8 mouse cellular contexts compared by ENCODE assay signal in genomic region chr8:46616879-46617689, GRCm38 (mm10). TPM values are rescaled to one million over a fixed set of nuclear protein-coding genes. Genes with fewer than 3 reads are reported as not detected.
DNase-seq lines count a peak whose midpoint lies in the region; ATAC-seq lines count a peak whose summit lies in the region.

Gene Primpol, minus strand, starts transcription at chr8:46617212.
Gene Casp3, plus strand, starts transcription at chr8:46617291.

- H3K9me3 ChIP-seq in hindbrain, embryonic 12.5 days (replicated peaks): no peaks in the 10 kb centered on the region

- H3K9ac ChIP-seq in hindbrain, embryonic 12.5 days: peak within 1 kb of the TSS; percentile 91

- no peaks in the 10 kb centered on the region for H3K27me3 ChIP-seq in hindbrain, embryonic 12.5 days

- peak; percentile 98 for ATAC-seq in hindbrain, embryonic 12.5 days (ENCODE audit: low FRiP score)

- peaks cover 16% of the 10 kb centered on the region for H3K4me1 ChIP-seq in hindbrain, embryonic 12.5 days

- no peaks in the 10 kb centered on the region for H3K36me3 ChIP-seq in hindbrain, embryonic 12.5 days

- peak; percentile 98 for DNase-seq in NIH3T3 (ENCODE audit: low read depth)
- DNase-seq in cerebellum, postnatal 10 days: peak; percentile 99
- peak; percentile 91 to 94 for DNase-seq in frontal cortex, postnatal 10 days (ENCODE audit: low spot score in 2 of 2)
- peak; percentile 81 to 89 for DNase-seq in layer of hippocampus, postnatal 25 days (ENCODE audit: extremely low spot score in 1 of 2, low spot score in 1 of 2)
- peak; percentile 94 for DNase-seq in lung, postnatal 25 days (ENCODE audit: low spot score)
- DNase-seq in retina, embryonic 14.5 days (ENCODE audit: low spot score): peak; percentile 98
- DNase-seq in thymus, postnatal 4 days: peak; percentile 99

- peak within 1 kb of the TSS; percentile 75 for H3K4me3 ChIP-seq in hindbrain, embryonic 12.5 days

- peak within 1 kb of the TSS; percentile 92 for H3K27ac ChIP-seq in hindbrain, embryonic 12.5 days

- peak within 1 kb of the TSS; percentile 80 for H3K4me2 ChIP-seq in hindbrain, embryonic 12.5 days (replicated peaks)

- 0% methylated on average over 51 of the region's 54 CpGs for WGBS in hindbrain, embryonic 12.5 days

RNA-seq across cellular contexts. Expression of gene Primpol, which starts in this region (rescaled TPM):
- 8.4 and 14.4 TPM in 2 replicates for polyA plus RNA-seq in hindbrain, embryonic 12.5 days (2016; fragmentation: Nextera tagmentation; extraction: Ambion mirVana)
- total RNA-seq in layer of hippocampus, postnatal 25 days (2021): 1 to 10 TPM; 3.4 to 5.8 TPM

RNA-seq across cellular contexts. Expression of gene Casp3, which starts in this region (rescaled TPM):
- 168 and 188 TPM in 2 replicates for polyA plus RNA-seq in hindbrain, embryonic 12.5 days (2016; fragmentation: Nextera tagmentation; extraction: Ambion mirVana)
- 10 to 100 TPM; 13.2 to 15.3 TPM for total RNA-seq in layer of hippocampus, postnatal 25 days (2021)

Comparison
In these comparisons a context has a peak if more than half of its experiments do, and no peak if none do; other contexts are left out.
1. Peak in every context shown above with its lines: DNase-seq, ATAC-seq, H3K4me3 ChIP-seq and H3K27ac ChIP-seq.